Mouse (Mus musculus) erythroblast, embryonic 14.5 days (primary cell): Measurements from ENCODE around the gene Rhot2.

Experiments used
- GATA1 ChIP-seq: IDR thresholded peaks from 2 replicates; pipeline ENCODE4 v1.6.1; 2012; ENCODE audit warnings: low read length, inconsistent platforms, mixed read lengths
- TAL1 ChIP-seq: IDR thresholded peaks from 3 replicates; pipeline ENCODE4 v1.6.1; 2012; ENCODE audit warnings: low read length, inconsistent platforms, mixed read lengths

- TF ChIP-seq TAL1: no peak
- TF ChIP-seq GATA1: no peak
Measured at GRCm38 (mm10) chr17:25833961-25834594, 10.6 kb downstream of the Rhot2 start.
